Mouse (Mus musculus): Measurements from ENCODE around the gene Slc48a1.

The Slc48a1 gene

GRCm38 (mm10) chr15:97754476-97754875 lies 23.8 kb upstream of the Slc48a1 start:
- no peak for DNase-seq (ENCODE audit: low read depth, low spot score)

- DNase-seq (ENCODE audit: low read depth, low spot score): no peak
Measured at GRCm38 (mm10) chr15:97755361-97755760, 23.0 kb upstream of the Slc48a1 start.

DNA sequence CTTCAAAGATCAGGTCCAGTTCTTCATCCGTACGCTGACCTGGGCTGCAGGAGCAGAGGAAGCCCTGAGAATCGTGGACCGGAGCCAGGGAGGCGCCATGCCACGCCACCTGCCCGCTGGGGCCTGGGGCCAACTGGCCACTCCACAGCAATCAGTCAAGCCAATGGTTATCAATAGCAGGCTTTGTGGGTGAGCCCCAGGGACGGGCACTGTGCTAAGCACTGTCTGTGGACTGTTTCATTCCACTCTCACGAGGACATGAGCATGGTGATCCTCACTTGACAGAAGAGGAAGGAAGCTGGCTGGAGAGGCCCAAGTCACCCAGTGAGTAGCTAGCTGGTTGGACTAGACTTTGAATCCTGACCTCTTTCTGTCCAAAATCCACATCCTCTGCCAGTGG lies 18.3 kb upstream of the Slc48a1 start:
- DNase-seq (ENCODE audit: low read depth, low spot score): no peak

DNA sequence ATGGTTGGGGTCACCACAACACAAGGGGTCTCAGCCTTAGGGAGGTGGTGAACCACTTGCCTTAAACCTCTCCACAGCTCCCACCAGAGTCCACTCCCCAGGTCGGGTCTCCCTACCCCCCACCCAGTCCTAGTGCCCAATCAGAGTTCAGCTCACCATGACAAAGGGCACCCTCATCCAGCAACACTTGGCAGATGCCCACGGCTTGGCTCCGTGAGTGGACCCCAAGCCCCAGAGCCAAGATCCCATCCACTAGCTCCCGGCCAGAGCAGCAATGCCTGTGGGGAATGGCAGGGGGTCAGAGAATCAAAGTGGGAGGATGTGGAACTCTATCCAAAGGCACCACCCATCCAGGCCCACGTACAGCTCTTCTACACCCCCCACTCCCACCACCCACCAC lies 17.4 kb upstream of the Slc48a1 start:
- no peak for DNase-seq (ENCODE audit: low read depth, low spot score)

DNA sequence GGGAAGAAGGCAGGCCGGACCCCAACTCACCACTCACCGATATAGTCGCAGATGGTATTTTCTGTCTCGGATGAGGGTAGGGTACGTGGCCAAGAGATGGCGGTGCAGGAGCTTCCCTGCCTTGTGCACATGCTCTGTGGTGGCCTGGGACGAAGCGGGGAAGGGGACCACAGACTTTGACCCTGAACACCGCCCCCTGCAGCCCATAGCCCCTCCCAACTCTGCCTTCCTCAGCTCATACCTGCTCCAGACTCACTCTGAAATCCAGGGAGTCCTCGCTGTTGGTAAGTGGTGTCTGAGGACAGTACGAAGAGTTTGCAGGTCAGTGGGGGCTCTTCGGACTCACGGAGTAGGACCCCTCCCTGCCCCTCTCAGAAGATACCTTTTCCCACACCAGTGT lies 16.9 kb upstream of the Slc48a1 start:
- no peak for DNase-seq (ENCODE audit: low read depth, low spot score)

DNA sequence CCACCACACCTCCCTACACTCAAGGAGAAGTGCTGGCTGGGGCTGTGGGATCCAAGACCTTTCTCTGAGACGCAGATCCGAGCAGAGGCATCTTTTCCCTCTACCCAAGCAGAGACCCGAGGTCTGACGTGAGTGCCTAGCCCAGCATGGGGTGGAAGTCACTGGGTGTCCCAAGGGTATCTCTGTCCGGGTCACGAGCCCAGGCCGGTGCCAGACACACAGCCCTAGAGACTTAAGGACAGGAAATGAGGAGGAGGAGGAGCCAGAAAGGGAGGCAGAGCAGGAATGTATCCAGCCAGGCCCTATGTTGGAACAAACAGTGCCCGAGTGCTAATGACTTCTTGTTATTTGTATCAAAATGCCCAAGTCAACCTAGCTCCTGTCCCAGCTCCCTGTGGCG lies 15.6 kb upstream of the Slc48a1 start:
- no peak for DNase-seq (ENCODE audit: low read depth, low spot score)

DNA sequence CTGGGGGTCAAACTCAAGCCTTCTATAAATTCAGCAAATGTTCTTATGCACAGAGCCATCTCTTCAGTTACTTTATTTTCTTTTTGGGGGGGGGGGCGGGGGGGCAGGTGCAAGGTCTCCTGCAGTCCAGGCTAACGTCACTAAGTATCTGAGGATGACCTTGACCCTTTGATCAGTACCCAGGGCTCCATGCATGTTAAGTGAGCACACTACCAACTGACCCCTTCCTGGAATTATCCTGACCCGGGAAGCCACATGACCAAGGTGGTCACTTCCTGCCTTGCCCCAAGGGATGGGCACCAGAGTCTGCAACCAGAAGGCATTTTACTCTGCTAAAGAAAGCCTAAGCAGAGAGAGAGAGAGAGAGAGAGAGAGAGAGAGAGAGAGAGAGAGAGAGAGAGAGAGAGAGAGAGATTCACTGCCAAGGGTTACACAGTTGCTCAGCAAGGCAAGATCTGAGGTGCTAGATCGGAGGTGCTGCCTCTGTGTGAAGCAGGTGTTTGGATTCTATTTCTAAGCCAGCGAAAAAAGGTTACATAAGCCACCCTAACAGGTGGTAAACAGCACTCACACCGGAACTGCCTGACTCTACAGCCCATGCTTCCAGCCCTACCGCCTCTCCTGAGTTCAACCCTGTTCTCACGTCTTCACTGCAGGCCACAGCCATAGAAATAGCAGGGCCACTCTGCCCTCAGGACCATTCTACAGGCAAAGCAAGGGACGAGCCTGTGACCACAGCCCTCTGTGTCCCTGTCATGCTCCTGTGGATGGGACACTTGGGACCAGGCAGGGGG lies 14.9 kb upstream of the Slc48a1 start:
- DNase-seq (ENCODE audit: low read depth, low spot score): no peak

DNA sequence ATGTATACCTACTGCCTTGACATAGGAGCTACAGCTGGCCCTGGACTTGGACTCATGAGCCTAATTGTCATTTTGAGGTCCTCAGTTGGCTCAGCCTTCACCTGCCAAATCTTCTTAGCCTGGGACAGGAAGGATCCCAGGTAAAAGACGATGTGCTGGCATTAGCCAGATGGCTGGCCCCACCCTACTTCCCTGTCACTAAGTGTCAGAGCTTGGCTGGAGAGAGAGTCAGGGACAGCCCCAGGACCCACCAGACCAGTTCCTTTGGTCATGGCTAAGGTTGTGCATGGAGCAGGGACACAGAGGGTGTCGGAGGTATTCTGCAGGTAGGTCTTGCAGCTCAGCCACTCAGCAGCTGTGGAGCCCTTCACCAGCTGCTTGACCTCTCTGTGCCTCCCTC lies 13.8 kb upstream of the Slc48a1 start:
- no peak for DNase-seq (ENCODE audit: low read depth, low spot score)

GRCm38 (mm10) chr15:97765090-97765794 lies 13.1 kb upstream of the Slc48a1 start:
- DNase-seq (ENCODE audit: low read depth, low spot score): no peak

DNA sequence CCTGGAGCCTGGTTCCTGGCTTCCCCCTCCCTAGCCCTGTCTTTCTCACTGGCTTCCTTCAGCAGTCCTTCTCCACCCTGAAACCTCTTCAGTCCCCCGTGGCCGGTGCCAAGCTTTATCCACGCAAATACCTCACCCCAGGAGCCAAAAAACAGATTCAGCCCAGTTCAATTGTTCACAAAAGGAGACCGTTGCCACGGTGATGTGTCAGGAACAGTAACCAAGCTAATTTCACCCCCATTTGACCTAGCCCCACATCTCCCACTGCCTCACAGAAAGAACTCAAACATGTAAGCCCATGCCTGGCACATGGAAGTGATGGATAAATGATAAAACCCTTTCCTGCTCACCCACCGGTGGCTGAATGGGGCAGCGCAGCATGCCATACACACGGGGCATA lies 12.1 kb upstream of the Slc48a1 start:
- no peak for DNase-seq (ENCODE audit: low read depth, low spot score)

GRCm38 (mm10) chr15:97766594-97767279 lies 11.6 kb upstream of the Slc48a1 start:
- DNase-seq (ENCODE audit: low read depth, low spot score): no peak

- no peak for DNase-seq (ENCODE audit: low read depth, low spot score)
Measured at GRCm38 (mm10) chr15:97767280-97768186, 10.8 kb upstream of the Slc48a1 start, which contains the start of gene Rapgef3. Rapgef3 (minus strand) TSS chr15:97767972.

DNA sequence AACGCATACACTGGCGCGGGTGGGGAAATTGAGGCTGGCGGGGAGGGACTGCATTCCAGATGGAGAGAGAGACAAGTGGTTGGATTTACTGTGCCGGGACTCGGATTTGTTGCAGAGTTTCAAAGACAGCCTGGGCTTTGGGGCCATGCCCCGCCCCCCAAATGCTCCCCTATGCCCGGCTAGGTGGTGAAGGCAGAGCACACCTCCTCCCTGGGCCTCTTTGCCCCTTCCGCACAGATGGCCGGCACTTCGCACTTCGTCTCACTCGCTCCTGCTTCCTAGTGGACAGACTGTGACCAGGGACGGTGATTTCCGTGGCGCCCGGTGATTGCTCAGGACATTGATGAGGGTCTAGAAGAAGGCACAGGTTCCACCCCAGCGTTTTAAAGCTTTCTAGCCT lies 10.1 kb upstream of the Slc48a1 start:
- no peak for DNase-seq (ENCODE audit: low read depth, low spot score)

GRCm38 (mm10) chr15:97770280-97770679 lies 8.0 kb upstream of the Slc48a1 start:
- DNase-seq (ENCODE audit: low read depth, low spot score): no peak

- DNase-seq (ENCODE audit: low read depth, low spot score): no peak
Measured at GRCm38 (mm10) chr15:97773108-97773507, 5.2 kb upstream of the Slc48a1 start.

DNA sequence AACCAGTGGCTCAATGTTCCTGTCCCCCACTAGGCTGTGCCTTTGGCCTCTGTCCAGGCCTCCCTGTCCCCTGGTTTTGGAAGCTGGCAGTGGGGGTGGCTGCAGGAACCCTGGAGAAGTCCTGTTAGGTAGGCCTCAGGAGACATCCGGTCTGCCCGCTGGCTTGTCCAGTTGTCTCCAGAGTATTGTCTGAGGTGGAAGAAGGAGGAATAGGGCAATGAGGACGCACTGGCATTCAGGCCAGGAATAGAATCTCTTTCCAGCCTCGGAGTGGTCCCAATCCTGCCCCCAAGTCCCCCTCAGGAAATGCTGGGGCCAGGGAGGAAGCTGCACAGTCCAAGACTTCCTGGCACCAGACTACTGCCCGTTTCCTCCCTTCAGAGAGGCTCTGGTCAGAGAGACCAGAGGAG lies 4.4 kb upstream of the Slc48a1 start:
- no peak for DNase-seq (ENCODE audit: low read depth, low spot score)

GRCm38 (mm10) chr15:97776514-97776913 lies 1.8 kb upstream of the Slc48a1 start:
- DNase-seq (ENCODE audit: low read depth, low spot score): no peak

GRCm38 (mm10) chr15:97776919-97777318 lies 1.4 kb upstream of the Slc48a1 start:
- DNase-seq (ENCODE audit: low read depth, low spot score): no peak

DNA sequence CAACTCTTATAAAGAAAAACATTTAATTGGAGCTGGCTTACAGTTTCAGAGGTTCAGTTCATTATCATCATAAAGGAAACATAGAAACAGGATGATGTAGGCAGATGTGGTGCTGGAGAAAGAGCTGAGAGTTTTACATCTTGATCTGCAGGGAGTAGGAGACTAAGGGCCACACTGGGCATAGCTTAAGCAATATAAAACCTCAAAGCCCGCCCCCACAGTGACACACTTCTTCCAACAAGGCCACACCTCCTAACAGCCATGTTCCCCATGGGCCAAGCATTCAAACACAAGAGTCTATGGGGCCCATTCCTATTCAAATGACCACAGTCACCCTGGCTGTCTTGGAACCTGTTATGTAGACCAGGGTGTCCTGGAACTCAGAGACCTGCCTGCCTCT lies 1.3 kb downstream of the Slc48a1 start:
- no peak for DNase-seq (ENCODE audit: low read depth, low spot score)

GRCm38 (mm10) chr15:97780611-97781031 lies 2.3 kb downstream of the Slc48a1 start:
- no peak for DNase-seq (ENCODE audit: low read depth, low spot score)

DNA sequence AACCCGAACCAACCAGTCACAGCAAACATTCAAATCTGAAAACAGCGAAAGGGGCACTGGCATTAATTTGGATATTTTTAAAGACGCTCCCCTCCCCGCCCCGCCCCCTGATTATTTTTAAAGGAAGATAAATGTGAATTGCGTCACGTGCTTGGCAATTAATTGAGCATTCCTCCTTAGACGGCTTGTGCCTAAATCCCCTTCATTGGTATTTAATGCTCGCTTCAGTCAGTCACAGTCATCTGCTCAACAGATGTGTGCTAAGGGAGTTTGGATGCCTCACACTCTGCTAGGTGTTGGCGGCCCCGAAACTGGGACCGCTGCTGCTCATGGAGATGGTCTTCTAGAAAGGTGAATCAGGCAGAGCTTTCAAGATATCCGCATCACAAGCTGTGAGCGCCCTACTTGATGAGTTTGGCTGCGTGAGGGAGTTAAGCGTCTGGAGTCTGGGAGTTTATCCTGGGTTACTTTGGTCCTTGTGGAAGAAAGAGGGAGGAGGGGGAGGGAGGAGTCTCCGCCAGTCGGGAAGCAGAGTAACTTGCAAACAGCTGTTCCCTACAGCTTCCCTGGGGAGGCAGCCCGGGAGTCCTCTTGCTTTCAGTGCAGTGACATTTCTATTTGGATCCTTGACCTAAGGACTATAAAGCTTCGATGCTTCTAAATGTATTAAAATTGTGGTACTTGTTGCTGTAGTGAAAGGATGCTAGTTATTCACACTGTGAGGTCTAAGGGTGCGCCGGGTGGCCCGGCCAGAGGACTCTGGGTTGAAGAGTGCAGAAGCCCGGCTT lies 3.8 kb downstream of the Slc48a1 start:
- DNase-seq (ENCODE audit: low read depth, low spot score): no peak

Measured in embryo, embryonic 11.5 days (tissue).